Mouse (Mus musculus): ENCODE measurements around the gene Etnk2.

DNA sequence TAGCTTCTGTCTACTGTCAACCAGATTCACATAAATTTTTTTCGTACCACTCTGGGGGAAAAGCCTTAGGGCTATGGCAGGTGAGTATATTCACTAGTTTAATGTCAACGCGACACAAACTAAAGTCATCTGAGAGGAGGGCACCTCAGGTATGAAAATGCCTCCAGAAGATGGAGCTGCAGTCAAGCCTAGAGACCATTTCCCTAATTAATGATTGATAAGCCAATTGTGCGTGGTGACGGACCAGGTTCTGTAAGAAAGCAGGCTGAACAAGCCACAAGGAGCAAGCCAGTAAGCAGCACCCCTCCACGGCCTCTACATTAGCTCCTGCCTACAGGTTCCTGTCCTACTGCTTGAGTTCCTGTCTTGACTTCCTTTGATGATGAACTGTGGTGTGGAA, 2.4 kb upstream of the Etnk2 start:
- TF ChIP-seq CTCF (conservative IDR thresholded peaks at IDR 0.05; ENCODE audit: low read length): no peak
- no peak for TF ChIP-seq POU5F1 (IDR thresholded peaks at IDR 0.05; ENCODE audit: borderline replicate concordance, low read length)

All from E14TG2a.4 (cell line).